Mouse (Mus musculus) neural tube, embryonic 11.5 days (tissue): Measurements from ENCODE around the gene 9430097D07Rik. TPM values are rescaled to one million over a fixed set of nuclear protein-coding genes. Genes with fewer than 3 reads are reported as not detected.

Source experiments
- ATAC-seq: fragments of 200-750 bp; cut with Nextera tagmentation; 2 replicates; pipeline ENCODE4 v1.8.0; 2017; ENCODE audit warnings: moderate number of reproducible peaks, mild to moderate bottlenecking, moderate TSS enrichment, moderate library complexity; ENCODE audit not compliant: insufficient read depth, low FRiP score, low TSS enrichment
- DNase-seq: peaks from one replicate; pipeline ENCODE4 v3.0.0-alpha.2; 2015; ENCODE audit warnings: low spot score
- H3K27ac ChIP-seq: fragments of 300-500 bp; sonication (generic); 2 replicates; pipeline ENCODE4 v1.5.1; 2014; ENCODE audit warnings: low read depth, mild to moderate bottlenecking, low read length
- H3K27me3 ChIP-seq: fragments of 300-500 bp; sonication (generic); 2 replicates; pipeline ENCODE4 v1.6.1; 2014; ENCODE audit warnings: mild to moderate bottlenecking, low read length, mixed read lengths; ENCODE audit not compliant: control insufficient read depth, insufficient read depth
- H3K36me3 ChIP-seq: fragments of 300-500 bp; sonication (generic); 2 replicates; pipeline ENCODE4 v1.6.1; 2014; ENCODE audit warnings: mild to moderate bottlenecking, low read length, moderate library complexity, mixed read lengths; ENCODE audit not compliant: control insufficient read depth, insufficient read depth
- H3K4me1 ChIP-seq: fragments of 300-500 bp; sonication (generic); 2 replicates; pipeline ENCODE4 v1.6.1; 2014; ENCODE audit warnings: low read length, mixed read lengths; ENCODE audit not compliant: control insufficient read depth, insufficient read depth
- H3K4me2 ChIP-seq: fragments of 300-500 bp; sonication (generic); 2 replicates; pipeline ENCODE4 v1.6.1; 2014; ENCODE audit warnings: low read depth, mild to moderate bottlenecking, moderate library complexity
- H3K4me3 ChIP-seq: fragments of 300-500 bp; sonication (generic); 2 replicates; pipeline ENCODE4 v1.5.1; 2014; ENCODE audit warnings: low read depth, low read length
- H3K9ac ChIP-seq: fragments of 300-500 bp; sonication (generic); 2 replicates; pipeline ENCODE4 v1.6.1; 2014; ENCODE audit warnings: mild to moderate bottlenecking, low read length
- H3K9me3 ChIP-seq: fragments of 300-500 bp; sonication (generic); 2 replicates; pipeline ENCODE4 v1.6.1; 2016; ENCODE audit warnings: low read length; ENCODE audit not compliant: control insufficient read depth
- WGBS: fragments of 180-500 bp; shearing (Covaris S2); extraction: QIAGEN DNeasy Blood & Tissue Kit; methylation state at CpG from one replicate; pipeline ENCODE4 v1.1.7; 2014; 5-methylcytosine and 5-hydroxymethylcytosine counted together
- polyA plus RNA-seq: library from polyadenylated mRNA; unstranded; fragments of >200 nt; fragmentation: Nextera tagmentation; extraction: Ambion mirVana; gene quantifications from 2 replicates; pipeline ENCODE4 v1.2.1, GENCODE M21; 2014

9430097D07Rik gene
- polyA plus RNA-seq, 1 experiment from 2014 or later: 0.25 TPM

DNA sequence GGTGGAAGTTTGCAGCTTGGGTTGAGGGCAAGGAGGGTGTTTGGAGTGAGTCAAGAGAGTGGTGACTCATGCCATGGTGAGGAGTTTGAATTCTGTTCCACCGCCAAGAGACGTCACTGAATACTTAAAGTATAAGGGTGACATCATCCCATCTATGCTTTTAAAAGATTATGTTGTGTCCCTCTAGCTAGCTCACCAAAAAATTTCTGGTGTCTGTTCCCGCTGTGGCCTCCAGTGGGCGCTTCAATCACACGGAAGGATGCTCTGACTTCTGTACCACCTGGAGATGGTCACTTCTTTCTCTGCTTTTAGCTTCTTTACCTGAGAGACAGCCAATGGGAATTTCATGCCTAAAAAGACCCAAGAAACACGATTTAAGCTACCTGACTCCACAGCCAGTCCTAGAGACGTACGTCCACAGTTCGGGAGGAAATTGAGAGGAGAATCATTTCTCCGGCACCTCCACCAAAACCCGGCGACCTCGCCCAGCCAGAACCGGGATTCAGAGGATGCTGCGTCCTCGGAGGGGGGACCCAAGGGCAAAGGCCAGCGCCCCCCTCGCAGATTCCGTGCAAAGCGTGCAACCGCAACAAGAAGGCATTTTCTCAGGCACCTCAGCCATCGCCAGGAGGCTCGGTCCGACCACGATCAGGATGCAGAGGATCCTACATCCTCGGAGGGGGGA, 441 bp downstream of the 9430097D07Rik start:
- peak overlapping the region; percentile 37 for H3K4me3 ChIP-seq
- ATAC-seq (no peak), DNase-seq (peak; percentile 62)
- no peaks in the 10 kb centered on the region for H3K36me3 ChIP-seq
- WGBS: 2% methylated on average over 26 of the region's 26 CpGs
- peaks cover 16% of the 10 kb centered on the region; the same call in 1 of the 2 replicates for H3K27me3 ChIP-seq
- peaks cover 7% of the 10 kb centered on the region for H3K4me1 ChIP-seq
- H3K27ac ChIP-seq: no peak overlapping the region
- no peaks in the 10 kb centered on the region for H3K9me3 ChIP-seq
- peak overlapping the region; percentile 98 for H3K4me2 ChIP-seq
- H3K9ac ChIP-seq: peak overlapping the region; percentile 55

GRCm38 (mm10) chr2:32574497-32574896, 987 bp downstream of the 9430097D07Rik start, which contains the start of gene Pip5kl1:
Gene Pip5kl1, plus strand, starts transcription at chr2:32574797.
- no peak for DNase-seq
- no peak within 1 kb of the TSS for H3K27ac ChIP-seq

DNA sequence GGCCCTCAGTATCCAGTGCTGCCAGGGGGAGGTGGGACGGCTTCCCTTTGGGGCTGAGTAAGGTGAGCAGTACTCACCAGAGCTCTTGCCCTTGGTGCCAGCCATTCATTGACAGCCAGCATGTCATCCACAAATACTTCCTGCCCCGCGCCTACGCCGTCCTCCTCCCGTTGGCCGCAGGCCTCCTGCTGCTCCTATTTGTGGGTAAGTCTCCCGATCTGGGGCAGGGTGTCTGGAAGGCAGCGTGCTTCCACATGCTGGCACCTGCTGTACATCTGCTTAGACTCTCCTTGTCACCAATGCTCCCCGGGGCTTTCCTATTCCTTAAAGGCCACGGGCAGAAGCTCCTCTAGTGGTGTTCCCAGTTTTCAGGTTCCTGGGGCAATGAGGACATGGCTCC, 3.3 kb downstream of the 9430097D07Rik start:
- Histone ChIP-seq H3K9ac (no peak overlapping the region), H3K9me3 (no peaks in the 10 kb centered on the region), H3K4me2 (no peak overlapping the region), H3K27ac (no peak overlapping the region), H3K27me3 (no peaks in the 10 kb centered on the region), H3K4me3 (no peak overlapping the region), H3K36me3 (peaks cover 6% of the 10 kb centered on the region; the same call in 1 of the 2 replicates), H3K4me1 (peaks cover 7% of the 10 kb centered on the region)
- no peak for DNase-seq
- ATAC-seq: no peak
- WGBS: 89% methylated on average over 11 of the region's 11 CpGs

More at GRCm38 (mm10) chr2:32574497-32574896, 987 bp downstream of the 9430097D07Rik start, which contains the start of gene Pip5kl1:
- H3K9me3 ChIP-seq: no peaks in the 10 kb centered on the region
- peak within 1 kb of the TSS; percentile 55 for H3K9ac ChIP-seq
- no peak for ATAC-seq
- no peaks in the 10 kb centered on the region for H3K36me3 ChIP-seq
- 80% methylated on average over 6 of the region's 6 CpGs for WGBS
- peak within 1 kb of the TSS; percentile 98 for H3K4me2 ChIP-seq
- H3K4me3 ChIP-seq: peak within 1 kb of the TSS; percentile 37
- peaks cover 7% of the 10 kb centered on the region for H3K4me1 ChIP-seq
- peaks cover 13% of the 10 kb centered on the region; the same call in 1 of the 2 replicates for H3K27me3 ChIP-seq

- DNase-seq: peak; percentile 89
- H3K9ac ChIP-seq: peak within 1 kb of the TSS; percentile 64
- no peaks in the 10 kb centered on the region for H3K27me3 ChIP-seq
- peak within 1 kb of the TSS; percentile 66 for H3K4me3 ChIP-seq
- peaks cover 6% of the 10 kb centered on the region; the same call in 1 of the 2 replicates for H3K36me3 ChIP-seq
- H3K27ac ChIP-seq: no peak within 1 kb of the TSS
- peak; percentile 72 for ATAC-seq
- WGBS: 2% methylated on average over 36 of the region's 36 CpGs
- H3K4me2 ChIP-seq: peak within 1 kb of the TSS; percentile 82
- H3K4me1 ChIP-seq: peaks cover 7% of the 10 kb centered on the region
- no peaks in the 10 kb centered on the region for H3K9me3 ChIP-seq
These were observed 4.6 kb downstream of the 9430097D07Rik start, which contains the start of gene Dpm2 for GRCm38 (mm10) chr2:32570698-32571494. Gene Dpm2, plus strand, starts transcription at chr2:32570858.

DNA sequence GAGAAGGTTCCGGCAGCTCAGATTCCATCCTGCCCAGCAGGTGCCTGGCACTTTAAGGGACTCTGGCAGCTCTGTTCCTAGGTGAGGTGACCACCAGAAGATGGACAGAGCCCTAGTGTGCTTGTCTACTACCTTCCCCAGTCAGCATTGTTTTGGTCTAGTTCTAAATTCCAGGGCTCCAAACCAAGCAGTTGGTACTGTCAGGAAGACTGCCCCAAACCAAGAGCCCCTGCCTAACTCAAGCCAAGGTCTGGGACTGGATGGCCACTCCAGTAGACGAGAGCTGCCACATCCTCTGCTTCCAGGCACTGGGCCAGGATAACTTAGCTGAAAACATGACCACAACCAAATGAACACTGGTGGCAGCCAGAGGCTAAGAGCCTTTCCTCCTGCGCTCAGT, 6.5 kb downstream of the 9430097D07Rik start:
- no peak for ATAC-seq
- no peak overlapping the region for H3K4me2 ChIP-seq

GRCm38 (mm10) chr2:32568149-32568548, 7.3 kb downstream of the 9430097D07Rik start:
- H3K4me1 ChIP-seq: peaks cover 5% of the 10 kb centered on the region
- no peaks in the 10 kb centered on the region for H3K9me3 ChIP-seq
- no peak overlapping the region for H3K4me3 ChIP-seq
- ATAC-seq (no peak), DNase-seq (no peak)
- WGBS: 83% methylated on average over 5 of the region's 5 CpGs
- H3K36me3 ChIP-seq: peaks cover 13% of the 10 kb centered on the region
- no peak overlapping the region for H3K27ac ChIP-seq
- H3K9ac ChIP-seq: no peak overlapping the region
- no peaks in the 10 kb centered on the region for H3K27me3 ChIP-seq
- H3K4me2 ChIP-seq: no peak overlapping the region

More for the DNA sequence above, 6.5 kb downstream of the 9430097D07Rik start:
- Histone ChIP-seq H3K27me3 (no peaks in the 10 kb centered on the region), H3K9me3 (no peaks in the 10 kb centered on the region), H3K27ac (no peak overlapping the region), H3K4me1 (peaks cover 5% of the 10 kb centered on the region), H3K9ac (no peak overlapping the region), H3K4me3 (no peak overlapping the region), H3K36me3 (peaks cover 13% of the 10 kb centered on the region)
- WGBS: 92% methylated on average over 3 of the region's 3 CpGs
- no peak for DNase-seq

DNA sequence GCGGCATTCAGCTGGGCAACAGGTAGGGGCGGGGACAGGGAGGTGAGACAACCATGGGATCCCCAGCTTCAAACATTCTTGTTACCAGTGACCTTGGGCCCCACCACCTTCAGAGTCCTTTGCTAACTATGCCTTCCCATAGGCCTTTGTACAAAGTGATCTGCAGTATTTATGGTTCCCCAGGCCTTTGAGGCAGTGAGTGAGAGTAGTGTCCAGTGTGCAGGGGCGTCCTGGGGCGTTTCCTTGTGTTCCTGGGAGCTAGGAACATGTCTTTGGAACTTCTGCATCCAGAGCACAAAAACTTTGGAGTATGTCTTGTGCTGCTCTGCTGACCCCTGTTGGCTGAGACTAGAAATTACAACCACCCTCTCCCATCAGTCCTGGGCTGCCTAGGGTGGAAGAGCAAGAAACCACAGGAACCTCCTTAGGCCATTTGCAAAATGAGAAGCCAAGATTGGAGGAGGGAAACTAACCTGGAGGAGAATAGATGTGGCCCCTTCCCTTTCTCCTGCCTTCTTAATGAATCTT, 8.9 kb downstream of the 9430097D07Rik start:
- WGBS: 50% methylated on average over 4 of the region's 4 CpGs

DNA sequence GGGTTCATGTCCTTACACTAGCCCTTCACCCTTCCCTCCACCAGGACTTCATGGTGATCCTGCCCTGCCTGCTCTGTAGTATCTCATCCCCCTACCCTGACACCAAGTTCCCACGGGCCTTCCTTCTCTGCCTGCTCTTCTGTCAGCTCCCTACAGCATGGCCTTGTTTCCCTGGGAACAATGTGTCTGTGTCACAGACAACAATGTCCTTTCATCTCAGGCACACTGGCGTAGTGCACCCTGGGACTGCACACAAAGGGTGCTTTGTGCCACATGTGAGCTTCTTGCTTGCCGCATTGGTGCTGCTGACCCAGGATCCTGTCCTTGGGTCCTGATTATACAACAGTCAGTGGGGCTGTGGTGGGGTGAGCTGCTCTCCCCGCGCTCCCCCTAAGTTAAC, 15.9 kb downstream of the 9430097D07Rik start:
- Histone ChIP-seq H3K9me3 (no peaks in the 10 kb centered on the region), H3K27ac (peak overlapping the region; percentile 92)

More for the DNA sequence above, 8.9 kb downstream of the 9430097D07Rik start:
- no peaks in the 10 kb centered on the region for H3K27me3 ChIP-seq
- H3K4me2 ChIP-seq: no peak overlapping the region
- no peak for ATAC-seq
- H3K4me3 ChIP-seq: no peak overlapping the region
- H3K27ac ChIP-seq: no peak overlapping the region
- peaks cover 15% of the 10 kb centered on the region for H3K36me3 ChIP-seq
- DNase-seq: peak; percentile 72
- no peak overlapping the region for H3K9ac ChIP-seq
- H3K9me3 ChIP-seq: no peaks in the 10 kb centered on the region
- peaks cover 5% of the 10 kb centered on the region for H3K4me1 ChIP-seq

More for the DNA sequence above, 15.9 kb downstream of the 9430097D07Rik start:
- Histone ChIP-seq H3K4me2 (no peak overlapping the region; the same call in 1 of the 2 replicates), H3K9ac (peak overlapping the region; percentile 38), H3K4me1 (peaks cover 23% of the 10 kb centered on the region), H3K36me3 (peaks cover 5% of the 10 kb centered on the region; the same call in 1 of the 2 replicates), H3K27me3 (no peaks in the 10 kb centered on the region), H3K4me3 (no peak overlapping the region)
- peak; percentile 77 for DNase-seq
- WGBS: 35% methylated on average over 5 of the region's 5 CpGs
- peak; percentile 94 for ATAC-seq
